In the genomic region with DNA sequence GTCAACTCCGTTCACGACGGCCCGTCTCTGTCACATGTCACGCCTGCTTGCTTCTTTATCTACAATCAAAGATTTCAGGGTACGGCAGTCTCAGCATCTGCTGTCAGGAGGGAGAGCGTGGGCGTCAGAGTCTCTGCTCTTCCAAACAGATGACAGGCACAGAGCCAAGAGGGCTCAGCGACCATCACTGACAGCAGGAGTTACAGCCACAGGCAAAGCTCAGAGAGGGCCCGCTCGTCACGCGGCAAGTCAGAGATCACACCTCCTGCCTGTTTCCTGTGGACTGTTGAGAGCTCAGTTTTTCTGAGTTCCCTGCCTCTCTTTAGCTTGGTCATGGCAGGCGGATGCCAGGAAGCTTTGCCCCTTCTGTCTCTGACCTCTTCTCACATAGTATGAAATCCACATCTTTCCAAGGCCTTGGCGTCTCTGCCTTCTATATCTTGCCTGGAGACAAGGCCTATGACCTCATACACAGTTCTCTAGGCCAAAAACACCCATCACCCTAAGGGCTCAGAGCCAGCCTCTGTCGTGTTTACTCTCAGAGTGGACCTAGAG, we compare ENCODE assay signal across 8 mouse cellular contexts. TPM values are rescaled to one million over a fixed set of nuclear protein-coding genes. Genes with fewer than 3 reads are reported as not detected.
A peak's percentile ranks its signal among the peaks of the same experiment; 100 is the strongest.
DNase-seq lines count a peak whose midpoint lies in the region; ATAC-seq and TF ChIP-seq lines count a peak whose summit lies in the region.

No protein-coding gene starts in this region.

- H3K4me1 ChIP-seq in heart, embryonic 14.5 days (ENCODE audit: control insufficient read depth in 2 of 2, insufficient read depth in 2 of 2, low read length in 2 of 2) = peaks cover 40 to 52% of the 10 kb centered on the region in 2 experiments
- peaks cover 58% of the 10 kb centered on the region for H3K4me1 ChIP-seq in liver, postnatal 0 days (ENCODE audit: insufficient read depth)

- peak overlapping the region; percentile 42 for H3K4me2 ChIP-seq in heart, embryonic 14.5 days (ENCODE audit: low read length)
- H3K4me2 ChIP-seq in liver, postnatal 0 days (ENCODE audit: low read depth, low read length) = no peak overlapping the region

- peak; percentile 53 for DNase-seq in gastrocnemius, postnatal 14 days
- DNase-seq in gastrocnemius, postnatal 36 days = no peak
- DNase-seq in adrenal gland, postnatal 10 days = peak; percentile 60
- peak; percentile 67 to 81 for DNase-seq in kidney, postnatal 4 days
- peak; percentile 54 for DNase-seq in liver, postnatal 0 days
- peak; percentile 73 for DNase-seq in right cerebral cortex, adult 2 months (ENCODE audit: low spot score in 2 of 2)
- DNase-seq in c-Kit-positive CD71-positive TER-119-positive erythroid progenitor cells, embryonic 14.5 days (ENCODE audit: low spot score) = no peak

- no peaks in the 10 kb centered on the region for H3K9me3 ChIP-seq in heart, embryonic 14.5 days (ENCODE audit: control insufficient read depth, low read length)
- no peaks in the 10 kb centered on the region for H3K9me3 ChIP-seq in liver, postnatal 0 days (ENCODE audit: low read length)

- H3K9ac ChIP-seq in heart, embryonic 14.5 days (ENCODE audit: low read length) = 0 out of 2 replicates have a peak overlapping the region, but pooled peaks have one; percentile 38
- H3K9ac ChIP-seq in liver, postnatal 0 days (replicated peaks) = no peak overlapping the region

- peak overlapping the region; percentile 82 to 91 for H3K27ac ChIP-seq in heart, embryonic 14.5 days (replicated peaks in 1 of 2; ENCODE audit: control insufficient read depth in 1 of 2, insufficient read depth in 1 of 2, low read depth in 2 of 2, low read length in 2 of 2)
- peak overlapping the region; percentile 34 for H3K27ac ChIP-seq in liver, postnatal 0 days (ENCODE audit: low read depth)

- no peak for TF ChIP-seq CTCF in liver, postnatal 0 days (IDR thresholded peaks at IDR 0.05; ENCODE audit: low read depth)

- H3K36me3 ChIP-seq in heart, embryonic 14.5 days (ENCODE audit: control insufficient read depth, insufficient read depth, low read length) = peaks cover 8% of the 10 kb centered on the region; the same call in 1 of the 2 replicates
- H3K36me3 ChIP-seq in liver, postnatal 0 days (replicated peaks; ENCODE audit: insufficient read depth, low read length) = peaks cover 8% of the 10 kb centered on the region

- H3K27me3 ChIP-seq in heart, embryonic 14.5 days (ENCODE audit: control insufficient read depth, insufficient read depth, low read length) = no peaks in the 10 kb centered on the region
- no peaks in the 10 kb centered on the region for H3K27me3 ChIP-seq in liver, postnatal 0 days (ENCODE audit: insufficient read depth, low read length)

- TF ChIP-seq EP300 in liver, postnatal 0 days (IDR thresholded peaks at IDR 0.05; ENCODE audit: low read depth) = no peak

- peak; percentile 71 for ATAC-seq in heart, embryonic 14.5 days (ENCODE audit: insufficient number of reproducible peaks, insufficient read depth, low FRiP score, low read depth)
- peak; percentile 18; the same call in 1 of the 2 replicates for ATAC-seq in liver, postnatal 0 days

- intact Hi-C loops in gastrocnemius, postnatal 14 days (cut with DNase I; ENCODE audit: low total_unique reads) = no loop called here
- intact Hi-C loops in gastrocnemius, postnatal 36 days (cut with DNase I) = no loop called here

- no peak overlapping the region for H3K4me3 ChIP-seq in heart, embryonic 14.5 days (ENCODE audit: control insufficient read depth in 1 of 2, insufficient read depth in 1 of 2, low read depth in 1 of 2, low read length in 2 of 2)
- no peak overlapping the region for H3K4me3 ChIP-seq in liver, postnatal 0 days (ENCODE audit: low read depth, low read length)

- 5% methylated on average over 16 of the region's 16 CpGs for whole genome bisulfite sequencing in heart, embryonic 14.5 days
- 32% methylated on average over 16 of the region's 16 CpGs for WGBS in liver, postnatal 0 days (ENCODE audit: insufficient replicate concordance)

RNA-seq across cellular contexts. Expression of gene Rin3, which starts 25.7 kb away (rescaled TPM):
- total RNA-seq in gastrocnemius, postnatal 14 days (2021) = 10 to 100 TPM; 11.0 to 13.0 TPM
- 1 to 10 TPM; 6.7 to 7.9 TPM for total RNA-seq in gastrocnemius, postnatal 36 days (2021)
- total RNA-seq in adrenal gland, postnatal 10 days (2021) = 10 to 100 TPM; 19.2 to 21.6 TPM
- 11.7 and 11.8 TPM in 2 replicates for polyA plus RNA-seq in heart, embryonic 14.5 days (2014; fragmentation: Nextera tagmentation; extraction: Ambion mirVana)
- polyA plus RNA-seq in liver, postnatal 0 days (2015; fragmentation: Nextera tagmentation; extraction: Ambion mirVana) = 8.3 and 10.0 TPM in 2 replicates

Comparison
In these comparisons a context has a peak if more than half of its experiments do, and no peak if none do; other contexts are left out.
1. DNase-seq: peak in gastrocnemius, postnatal 14 days (single experiment), adrenal gland, postnatal 10 days (single experiment), kidney, postnatal 4 days (2 of 2), liver, postnatal 0 days (single experiment) and right cerebral cortex, adult 2 months (2 of 2); none in gastrocnemius, postnatal 36 days (0 of 2) and c-Kit-positive CD71-positive TER-119-positive erythroid progenitor cells, embryonic 14.5 days (single experiment).